Mouse (Mus musculus): ENCODE data around the gene Golga2. TPM values are rescaled to one million over a fixed set of nuclear protein-coding genes. Genes with fewer than 3 reads are reported as not detected.

Golga2 gene
- polyA plus RNA-seq, 1 experiment from 2014 or later, result 15.4 TPM

GRCm38 (mm10) chr2:32316887-32317656 is 29.9 kb downstream of the Golga2 start:
- DNase-seq (ENCODE audit: low spot score), result no peak

GRCm38 (mm10) chr2:32317791-32318417 is 30.7 kb downstream of the Golga2 start:
- DNase-seq (ENCODE audit: low spot score), result no peak

- DNase-seq (ENCODE audit: low spot score), result no peak
Measured at GRCm38 (mm10) chr2:32318709-32319585, 31.8 kb downstream of the Golga2 start.

- DNase-seq (ENCODE audit: low spot score), result no peak
Measured at GRCm38 (mm10) chr2:32319586-32320580, 32.7 kb downstream of the Golga2 start.

- DNase-seq (ENCODE audit: low spot score), result no peak
Measured at GRCm38 (mm10) chr2:32320721-32321120, 33.5 kb downstream of the Golga2 start.

- no peak for DNase-seq (ENCODE audit: low spot score)
Measured at GRCm38 (mm10) chr2:32321591-32322298, 34.6 kb downstream of the Golga2 start.

- DNase-seq (ENCODE audit: low spot score), result no peak
Measured at GRCm38 (mm10) chr2:32322754-32323741, 35.9 kb downstream of the Golga2 start.

- no peak for DNase-seq (ENCODE audit: low spot score)
Measured at GRCm38 (mm10) chr2:32324322-32324721, 37.1 kb downstream of the Golga2 start.

GRCm38 (mm10) chr2:32325342-32325741 is 38.2 kb downstream of the Golga2 start:
- no peak for DNase-seq (ENCODE audit: low spot score)

- DNase-seq (ENCODE audit: low spot score), result no peak
Measured at GRCm38 (mm10) chr2:32327200-32327599, 40.0 kb downstream of the Golga2 start.

- DNase-seq (ENCODE audit: low spot score), result no peak
Measured at GRCm38 (mm10) chr2:32328911-32329460, 41.8 kb downstream of the Golga2 start.

GRCm38 (mm10) chr2:32329531-32329930 is 42.3 kb downstream of the Golga2 start:
- no peak for DNase-seq (ENCODE audit: low spot score)

GRCm38 (mm10) chr2:32332159-32332558 is 45.0 kb downstream of the Golga2 start:
- no peak for DNase-seq (ENCODE audit: low spot score)

- no peak for DNase-seq (ENCODE audit: low spot score)
Measured at GRCm38 (mm10) chr2:32335888-32336287, 48.7 kb downstream of the Golga2 start.

GRCm38 (mm10) chr2:32339912-32340642 is 52.9 kb downstream of the Golga2 start:
- DNase-seq (ENCODE audit: low spot score), result no peak

GRCm38 (mm10) chr2:32340836-32341633 is 53.9 kb downstream of the Golga2 start:
- DNase-seq (ENCODE audit: low spot score), result no peak

- DNase-seq (ENCODE audit: low spot score), result no peak
Measured at GRCm38 (mm10) chr2:32341634-32341939, 54.4 kb downstream of the Golga2 start.

Data from thymus, postnatal 0 days (tissue).